Mouse (Mus musculus) E14TG2a.4 (cell line): Measurements from ENCODE around the gene Syngap1.

Experiments used
- CTCF ChIP-seq: conservative IDR thresholded peaks from 2 replicates; pipeline ENCODE4 v1.5.1; 2014; ENCODE audit warnings: low read length
- NANOG ChIP-seq: IDR thresholded peaks from 2 replicates; pipeline ENCODE4 v1.6.1; 2014; ENCODE audit warnings: borderline replicate concordance, low read length, mixed read lengths
- POU5F1 ChIP-seq: IDR thresholded peaks from 2 replicates; pipeline ENCODE4 v1.6.1; 2014; ENCODE audit warnings: low read length, borderline replicate concordance

- TF ChIP-seq CTCF (no peak), POU5F1 (no peak), NANOG (no peak)
Measured at GRCm38 (mm10) chr17:26904320-26904719, 36.7 kb upstream of the Syngap1 start.
